Mouse (Mus musculus): Measurements from ENCODE around the gene Creb3l1.

Gene Creb3l1

DNA sequence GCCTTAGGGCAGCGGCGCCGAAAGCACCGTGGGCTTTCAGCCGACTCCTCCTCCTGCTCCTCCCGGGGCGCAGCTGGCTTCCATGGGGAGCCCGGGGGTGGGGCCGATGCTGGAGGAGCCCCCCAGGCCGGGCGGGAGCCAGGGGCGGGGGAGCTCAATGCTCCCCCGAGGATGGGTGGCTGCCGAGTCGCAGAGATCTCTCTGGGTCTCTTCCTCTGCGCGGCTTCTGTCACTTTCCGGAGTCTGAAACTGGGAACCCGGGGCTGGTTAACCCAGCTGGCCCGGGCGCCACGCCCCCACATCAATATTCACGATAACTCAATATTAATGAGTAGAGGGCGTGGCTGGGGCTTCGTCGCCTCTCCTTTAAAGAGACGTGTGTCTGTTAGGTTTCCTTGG lies at the start of gene Creb3l1:
Gene Creb3l1 (minus strand): TSS at position 229 of the 399 bp plus-strand sequence.
- DNase-seq (ENCODE audit: low spot score), result peak; percentile 81

DNA sequence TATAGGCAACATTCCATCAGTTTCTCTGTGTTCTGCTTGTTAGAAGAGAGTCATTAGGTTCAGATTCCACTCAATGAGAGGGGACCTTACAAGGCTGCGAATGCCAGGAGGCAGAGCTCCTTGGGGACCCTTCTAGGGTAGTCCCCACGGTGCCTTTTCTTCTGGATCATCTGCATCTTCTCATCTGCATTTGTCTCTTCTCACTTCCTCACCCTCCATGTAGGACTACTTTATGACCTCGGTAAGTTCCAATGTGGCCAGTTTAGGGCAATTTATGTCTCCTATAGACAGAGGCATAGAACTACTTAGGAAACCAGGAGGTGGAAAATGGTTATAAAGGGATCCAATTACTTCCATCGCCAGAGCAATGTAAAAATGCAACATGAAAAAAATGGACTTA lies 46.8 kb upstream of the Creb3l1 start:
- no peak for DNase-seq (ENCODE audit: low spot score)

DNA sequence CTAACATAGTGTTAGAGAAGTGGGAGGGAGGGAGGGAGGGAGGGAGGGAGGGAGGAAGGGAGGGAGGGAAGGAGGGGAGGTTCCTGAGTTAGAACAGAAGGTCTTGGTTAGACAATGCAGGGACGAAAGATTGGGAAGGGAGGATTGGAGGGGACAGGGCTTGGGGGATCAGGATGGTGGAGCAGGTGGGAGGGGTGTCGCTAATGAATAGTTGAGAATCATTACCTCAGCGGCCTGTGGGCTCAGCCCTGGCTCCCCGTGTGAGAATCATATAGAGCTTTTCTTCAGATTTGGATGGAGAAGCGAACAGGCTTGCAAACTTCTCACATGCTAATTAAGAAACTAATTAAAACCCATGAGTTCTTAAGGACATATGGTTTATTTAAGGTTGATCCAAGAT lies 45.3 kb upstream of the Creb3l1 start:
- DNase-seq (ENCODE audit: low spot score), result no peak

DNA sequence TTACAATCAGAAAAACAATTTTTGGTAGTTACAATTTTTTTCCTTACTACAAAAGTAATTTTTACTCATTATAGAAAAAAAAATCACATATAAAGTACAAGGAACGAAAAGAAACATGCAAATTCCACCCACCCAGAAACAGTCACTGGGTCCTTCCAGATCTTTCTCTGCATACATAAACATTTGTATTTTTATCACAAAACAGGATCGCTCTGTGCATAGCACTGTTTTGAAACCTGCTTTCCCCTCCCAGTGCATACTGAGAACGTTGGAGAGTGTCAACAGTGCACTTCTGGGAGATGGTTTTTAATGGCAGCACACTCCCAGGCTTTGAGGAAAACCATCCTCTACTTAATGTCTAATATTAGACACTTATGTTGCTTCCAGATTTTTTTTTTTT lies 43.3 kb upstream of the Creb3l1 start:
- no peak for DNase-seq (ENCODE audit: low spot score)

DNA sequence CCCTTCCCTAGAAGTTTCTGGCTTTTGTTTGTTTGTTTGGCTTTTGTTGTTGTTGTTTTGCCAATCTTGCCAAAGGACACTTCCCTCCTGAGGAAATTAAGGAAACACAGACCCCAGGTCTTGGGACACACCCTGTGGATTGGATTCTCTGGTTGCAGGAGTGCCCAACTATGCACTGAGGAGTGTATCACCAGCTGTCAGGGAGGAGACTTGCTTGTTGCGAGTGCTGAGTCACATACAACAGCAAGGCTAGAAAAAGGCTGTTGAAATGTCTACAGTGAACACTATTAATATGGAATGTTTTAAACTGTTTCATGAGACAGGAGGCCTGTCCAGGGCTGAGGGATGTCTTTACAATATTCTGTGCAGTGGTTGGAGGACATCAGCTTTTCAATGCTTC lies 42.6 kb upstream of the Creb3l1 start:
- DNase-seq (ENCODE audit: low spot score), result no peak

DNA sequence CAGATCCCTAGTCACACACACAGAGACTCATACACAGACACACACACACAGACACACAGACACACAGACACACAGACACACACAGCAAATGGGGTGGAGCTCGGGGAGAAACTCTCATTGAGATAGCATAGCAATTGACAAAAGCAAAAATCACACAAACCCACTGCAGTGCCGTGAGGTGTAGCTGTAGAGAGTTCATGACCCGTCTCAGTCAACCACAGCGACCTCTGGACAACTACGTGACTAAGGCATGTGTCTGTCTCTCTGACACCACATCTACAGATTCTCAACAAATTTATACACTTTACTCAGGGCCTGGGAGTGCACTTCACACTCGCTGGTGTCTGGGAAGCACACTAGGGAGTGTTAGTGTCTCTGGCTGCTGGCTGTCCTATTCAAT lies 41.6 kb upstream of the Creb3l1 start:
- DNase-seq (ENCODE audit: low spot score), result no peak

DNA sequence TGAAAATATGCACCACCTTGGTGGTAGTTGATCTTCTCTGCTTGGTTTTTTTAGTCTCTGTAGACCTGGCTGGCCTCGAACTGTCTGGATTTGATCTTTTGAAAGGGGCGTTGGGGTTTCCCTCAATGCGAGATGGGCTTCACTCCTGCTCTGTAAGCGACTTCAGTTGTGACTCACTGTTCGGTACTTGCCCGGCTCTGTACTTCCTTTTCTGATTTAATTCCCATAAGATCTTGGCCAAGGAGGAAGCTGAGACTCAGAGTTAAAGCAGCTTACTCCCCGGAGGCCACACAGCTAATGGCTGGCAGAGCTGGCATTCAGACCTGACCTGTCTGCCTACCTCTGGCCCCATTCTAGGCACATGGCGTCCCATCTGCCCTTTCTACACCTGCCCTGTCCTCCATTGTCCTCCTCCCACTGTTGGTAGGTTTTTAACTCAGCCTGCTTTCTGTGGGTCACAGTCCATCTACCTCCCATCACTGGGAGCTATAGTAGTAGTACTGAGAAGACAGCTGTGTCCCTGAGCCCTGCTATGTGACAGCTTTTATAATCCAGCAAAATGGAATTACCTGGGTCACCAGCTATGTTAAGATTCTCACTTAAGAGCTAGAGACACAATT lies 41.1 kb upstream of the Creb3l1 start:
- DNase-seq (ENCODE audit: low spot score), result no peak

DNA sequence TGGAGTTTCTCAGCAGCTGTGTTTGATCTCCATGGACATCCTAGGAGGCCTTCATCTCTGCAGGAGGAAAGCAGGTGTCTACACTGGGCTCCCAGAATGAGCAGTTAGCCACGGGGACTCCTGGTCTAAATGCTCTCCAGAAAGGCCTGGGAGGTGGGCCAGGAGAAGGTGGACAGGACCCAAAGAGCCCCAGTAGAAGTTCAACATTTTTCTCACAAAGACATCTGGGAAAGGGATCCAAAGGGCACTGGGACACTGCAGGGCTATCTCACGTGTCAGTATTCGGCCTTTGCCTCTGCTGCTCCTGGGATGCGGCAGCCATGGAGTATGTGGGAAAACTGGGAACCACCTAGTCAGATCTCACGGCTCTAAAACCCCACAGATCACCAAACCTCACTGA lies 38.8 kb upstream of the Creb3l1 start:
- no peak for DNase-seq (ENCODE audit: low spot score)

DNA sequence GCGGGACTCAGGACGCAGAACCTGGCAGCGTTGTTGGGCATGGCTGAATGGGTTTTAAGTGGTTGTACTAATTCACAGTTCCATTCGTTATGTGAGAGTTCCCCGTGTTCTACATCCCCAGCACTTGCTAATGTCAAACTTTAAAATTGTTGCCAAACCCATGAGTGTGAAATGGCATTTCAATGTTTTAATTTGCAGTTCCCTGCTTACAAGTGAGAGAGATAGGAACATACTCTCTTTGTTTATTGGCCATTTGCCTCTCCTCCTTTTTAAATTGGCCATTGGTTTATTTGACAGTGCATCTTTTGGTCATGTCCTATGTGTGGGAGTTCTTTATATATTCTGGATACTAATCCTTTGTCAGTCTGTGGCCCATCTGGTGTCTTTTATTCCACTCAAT lies 37.0 kb upstream of the Creb3l1 start:
- DNase-seq (ENCODE audit: low spot score), result no peak

DNA sequence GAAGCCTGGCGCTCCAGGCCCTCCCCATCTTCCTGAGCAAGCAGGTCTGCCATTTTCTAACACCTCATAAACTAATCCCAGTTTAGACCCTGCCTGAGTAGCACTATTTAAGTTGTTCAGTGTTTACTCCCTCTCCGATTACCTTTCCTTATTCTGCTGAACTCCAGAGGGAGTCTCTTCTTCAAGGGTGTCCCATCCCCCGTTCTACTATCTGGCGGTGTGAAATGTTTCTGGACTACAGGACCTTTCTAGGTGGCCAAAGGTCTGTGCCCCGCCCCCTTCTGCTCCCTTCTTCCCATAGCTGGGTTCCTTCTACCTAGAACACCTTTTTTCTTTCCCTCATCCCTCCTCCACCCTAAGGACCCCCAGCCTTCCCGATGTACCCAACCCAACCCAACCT lies 36.0 kb upstream of the Creb3l1 start:
- no peak for DNase-seq (ENCODE audit: low spot score)

DNA sequence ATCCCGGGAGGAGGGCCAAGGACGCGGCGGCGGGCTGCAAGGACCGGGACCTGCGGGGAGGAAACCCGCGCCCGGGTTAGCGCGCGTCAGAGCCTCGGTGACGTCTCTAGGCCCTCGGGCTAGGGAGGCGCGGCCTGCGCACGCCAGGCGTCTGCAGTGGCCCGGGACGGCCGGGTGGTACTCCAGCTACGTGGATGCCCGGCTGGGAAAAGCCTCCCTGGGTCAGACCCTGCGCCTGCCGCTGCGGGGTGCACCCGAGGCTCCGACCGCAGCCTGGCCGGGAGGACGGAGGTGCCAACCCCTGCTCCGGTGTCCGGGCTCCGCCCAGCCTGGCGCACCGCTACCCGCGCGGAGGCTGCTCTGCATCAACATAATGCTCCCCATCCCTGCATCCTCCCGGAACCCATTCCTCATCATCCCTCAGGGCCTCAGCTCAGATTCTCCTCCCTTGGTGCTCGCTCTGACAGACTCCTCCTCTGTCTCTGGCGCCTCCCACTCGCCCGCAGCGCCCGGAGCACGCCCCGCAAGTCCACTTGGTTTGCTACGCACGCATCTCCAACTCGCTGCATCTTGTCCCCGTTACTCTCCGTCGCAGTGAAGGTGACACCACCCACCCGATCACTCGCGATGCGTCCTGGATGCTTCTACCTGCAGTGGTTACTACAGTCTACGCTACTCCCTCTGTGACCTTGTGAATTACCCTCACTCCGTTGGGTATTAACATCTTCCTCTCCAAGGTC lies 35.3 kb upstream of the Creb3l1 start:
- DNase-seq (ENCODE audit: low spot score), result peak; percentile 66

DNA sequence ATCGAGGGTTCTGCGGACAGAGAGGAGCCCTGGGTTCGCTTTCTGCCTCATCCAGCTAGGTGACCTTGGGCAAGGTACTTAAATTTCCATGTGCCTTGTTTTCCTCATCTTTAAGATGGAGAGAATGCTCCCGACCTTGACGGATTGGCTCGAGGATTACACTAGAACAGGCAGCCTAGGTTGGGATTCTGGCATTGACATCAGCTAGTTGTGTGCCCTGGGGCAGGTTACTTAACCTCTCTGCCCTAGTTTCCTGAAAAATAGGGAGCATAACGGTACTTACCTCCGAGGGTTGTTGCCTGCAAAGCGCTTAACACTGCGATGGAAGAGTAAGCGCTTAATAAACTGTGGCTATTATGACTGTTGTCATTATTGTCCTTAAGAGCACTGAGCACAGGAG lies 34.6 kb upstream of the Creb3l1 start:
- no peak for DNase-seq (ENCODE audit: low spot score)

DNA sequence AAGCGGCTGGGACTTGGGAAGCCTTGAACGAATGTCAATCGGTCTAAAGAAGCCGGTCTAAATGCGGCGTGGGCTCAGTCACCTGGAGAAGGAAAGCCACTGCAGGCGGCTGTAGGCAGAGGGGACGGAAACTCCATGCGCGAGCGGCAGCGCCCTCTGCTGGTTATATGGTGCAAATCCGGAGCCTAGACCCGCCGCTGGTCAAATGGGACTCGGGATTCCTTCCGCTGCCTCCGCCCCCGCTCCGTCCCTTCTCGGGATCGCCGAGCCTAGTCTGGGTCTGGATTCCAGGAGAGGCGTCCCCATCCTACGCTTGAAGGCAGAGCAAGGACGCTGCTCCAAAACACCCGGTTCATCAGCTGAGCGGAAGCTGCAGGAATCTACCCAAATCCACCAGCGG lies 34.2 kb upstream of the Creb3l1 start:
- DNase-seq (ENCODE audit: low spot score), result peak; percentile 97

DNA sequence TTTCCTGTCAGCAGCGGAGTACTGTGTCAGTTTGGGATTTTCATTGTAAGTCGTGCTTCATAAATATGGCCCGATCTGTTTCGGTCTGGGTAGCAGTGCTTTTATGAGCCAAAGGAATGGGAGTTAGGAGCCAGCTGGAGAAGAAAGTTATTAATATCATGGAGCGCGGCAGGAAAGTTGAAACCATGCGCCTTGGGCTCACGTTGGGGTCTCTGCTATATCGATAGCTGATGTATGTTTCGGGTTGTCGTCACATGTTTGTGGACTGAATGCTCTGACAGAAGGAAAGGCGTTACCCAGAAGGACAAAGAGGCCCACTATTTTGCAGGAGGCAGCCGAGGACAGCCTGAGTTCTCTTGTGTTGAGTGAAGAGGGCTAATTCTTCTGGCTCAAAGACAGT lies 32.5 kb upstream of the Creb3l1 start:
- no peak for DNase-seq (ENCODE audit: low spot score)

DNA sequence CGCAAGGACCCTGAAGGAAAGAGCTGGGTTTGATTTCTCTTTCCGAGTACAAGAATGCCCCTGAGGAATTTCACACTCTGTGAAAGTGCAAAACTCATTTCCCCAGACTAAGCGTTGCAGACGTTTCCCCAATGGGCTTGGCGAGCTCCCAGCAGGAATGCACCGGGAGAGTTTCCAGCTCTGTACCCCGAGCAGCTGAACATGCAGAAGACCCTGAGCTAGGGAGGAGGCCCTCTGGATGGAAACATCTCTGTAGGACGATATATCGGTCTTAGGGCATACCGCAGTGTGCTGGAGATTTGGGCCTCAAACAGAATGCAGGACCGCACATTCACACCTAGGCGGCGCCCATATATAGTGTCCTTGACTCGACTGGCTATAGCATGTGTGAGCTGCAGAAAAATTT lies 31.5 kb upstream of the Creb3l1 start:
- peak; percentile 78 for DNase-seq (ENCODE audit: low spot score)

DNA sequence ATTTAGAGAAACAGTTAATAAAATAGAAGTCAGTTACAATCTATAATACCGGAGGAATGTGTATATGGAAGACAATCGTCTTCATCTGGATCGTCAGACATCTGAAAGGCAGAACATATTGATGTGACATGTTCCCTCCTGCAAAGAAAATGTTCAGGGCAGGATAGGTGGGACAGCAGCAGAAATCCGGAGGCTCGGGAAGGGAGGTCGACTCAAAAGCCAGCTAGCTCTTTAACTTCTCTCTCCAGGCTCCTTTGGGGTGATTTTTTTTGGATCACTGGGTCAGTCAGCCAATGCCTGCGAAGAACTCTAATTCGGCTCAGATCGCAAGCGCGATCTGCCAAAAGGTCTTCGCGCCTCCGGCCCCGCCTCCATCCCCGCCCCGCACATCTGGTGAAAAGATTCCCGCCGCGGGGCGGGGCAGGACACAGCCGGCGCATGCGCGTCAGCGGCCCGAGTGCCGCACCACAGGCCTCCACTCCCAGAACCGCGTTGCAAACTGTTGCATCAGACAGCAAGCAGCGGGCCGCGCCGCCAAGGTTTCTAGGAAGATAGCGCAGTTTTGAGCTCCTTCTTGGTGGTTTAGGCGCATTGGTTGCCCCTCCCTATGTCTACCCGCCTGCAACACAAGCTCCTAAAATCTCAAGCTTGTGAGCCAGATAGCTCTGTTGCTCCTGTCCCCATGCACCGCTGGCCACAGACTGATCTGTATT lies 31.0 kb upstream of the Creb3l1 start:
- DNase-seq (ENCODE audit: low spot score), result peak; percentile 92

DNA sequence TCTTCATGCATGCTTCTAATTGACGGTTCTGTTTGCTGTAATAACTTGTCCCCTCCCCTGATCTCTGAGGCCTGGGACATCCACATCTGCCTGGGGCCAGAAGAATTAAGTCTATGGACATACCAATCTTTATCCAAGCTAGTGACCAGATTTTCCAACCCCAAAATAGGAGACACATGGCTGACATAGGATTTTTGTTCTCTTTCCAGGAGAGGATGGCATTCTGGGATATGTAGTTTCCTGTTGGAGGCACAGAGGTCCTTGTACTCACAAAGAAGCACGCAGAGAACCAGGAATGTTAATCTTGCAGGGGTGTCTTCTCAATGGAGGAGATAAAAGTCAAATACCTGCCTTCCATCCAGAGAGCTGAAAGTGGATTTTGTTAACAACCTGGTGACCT lies 28.5 kb upstream of the Creb3l1 start:
- no peak for DNase-seq (ENCODE audit: low spot score)

DNA sequence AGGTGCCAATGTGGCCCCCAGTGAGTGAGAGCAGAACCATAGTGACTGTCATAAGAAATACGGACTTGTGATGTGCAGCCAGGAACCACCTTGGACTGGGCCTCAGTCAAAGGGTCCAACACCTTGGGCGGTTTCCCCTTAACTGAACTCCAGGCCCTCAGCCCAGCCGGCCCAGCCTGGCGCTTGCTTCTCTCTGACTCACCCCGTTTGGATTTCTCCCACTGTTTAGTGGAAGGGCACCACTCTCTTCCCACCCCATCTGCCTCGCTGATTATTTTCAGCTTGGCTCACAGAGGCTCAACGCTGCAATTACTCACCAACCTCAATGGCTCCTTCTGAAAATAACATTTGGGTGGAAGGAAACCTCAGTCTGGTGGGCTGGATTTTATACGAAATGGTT lies 27.9 kb upstream of the Creb3l1 start:
- no peak for DNase-seq (ENCODE audit: low spot score)

DNA sequence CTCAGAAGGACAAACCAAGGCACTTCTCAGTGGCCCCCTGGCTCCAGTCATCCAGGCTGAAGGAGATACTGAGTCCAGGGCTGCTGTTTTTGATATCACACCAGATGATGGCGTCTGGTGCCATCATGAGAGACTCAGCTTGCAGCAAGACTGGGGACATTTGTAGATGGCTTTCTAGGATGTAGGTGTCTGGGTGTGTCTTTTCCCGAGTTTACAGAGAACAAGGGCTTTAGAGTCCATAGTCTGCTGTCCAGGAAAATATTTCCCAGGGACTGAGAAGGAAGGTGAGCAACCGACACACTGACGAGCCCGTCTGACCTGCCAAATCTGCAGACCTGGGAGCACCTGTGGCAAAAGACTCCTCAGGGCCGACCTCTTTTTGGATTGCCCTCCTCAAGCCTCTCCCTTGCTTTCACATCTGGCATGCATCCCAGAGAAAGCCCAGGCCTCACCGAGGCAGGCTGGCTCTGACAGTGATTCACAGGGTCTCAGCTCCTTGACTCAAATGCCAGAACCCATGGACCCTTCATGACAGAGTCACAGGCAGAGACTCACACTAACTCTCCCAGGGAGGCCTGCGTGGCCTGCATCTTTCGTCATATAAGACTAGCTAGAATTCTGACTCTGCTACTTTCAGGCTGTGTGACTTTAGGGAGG lies 23.9 kb upstream of the Creb3l1 start:
- DNase-seq (ENCODE audit: low spot score), result no peak

DNA sequence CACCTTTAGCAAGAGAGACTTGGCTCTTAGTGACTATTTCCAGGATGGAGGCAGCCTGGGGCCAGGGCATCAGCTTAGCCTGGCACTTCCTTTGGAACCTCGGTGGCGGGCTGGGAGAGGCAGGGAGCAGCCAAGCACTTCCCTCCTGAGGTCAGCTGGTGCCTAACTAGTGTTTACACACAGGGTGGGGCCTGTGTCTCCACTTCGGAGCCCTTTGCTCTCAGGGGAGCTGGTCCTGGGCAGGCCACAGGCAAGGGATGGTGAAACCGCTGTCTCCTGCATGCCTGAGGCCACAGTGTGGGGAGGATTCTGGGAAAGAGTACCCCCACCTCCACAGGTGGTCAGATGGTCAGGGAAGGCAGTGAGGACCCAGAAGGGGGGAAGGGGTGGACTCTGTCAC lies 23.3 kb upstream of the Creb3l1 start:
- no peak for DNase-seq (ENCODE audit: low spot score)

DNA sequence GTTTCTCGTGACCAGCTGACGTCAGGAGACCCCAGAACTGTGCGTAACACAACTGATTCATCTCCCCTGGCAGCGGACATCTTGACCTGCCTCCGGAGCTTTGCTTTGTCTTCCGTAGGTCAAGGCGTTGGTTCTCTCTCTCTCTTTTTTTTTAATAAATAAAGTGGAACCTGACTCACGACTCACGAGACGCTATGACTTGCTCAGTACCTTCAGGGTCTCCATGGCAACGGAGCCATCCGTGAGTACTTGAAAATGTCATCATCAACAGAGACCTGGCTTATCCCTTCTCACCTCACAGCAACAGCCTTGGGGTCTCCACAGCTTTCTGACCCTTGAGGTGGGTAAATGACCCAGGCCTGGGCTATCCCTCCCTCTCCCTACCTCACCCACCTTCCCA lies 19.0 kb upstream of the Creb3l1 start:
- no peak for DNase-seq (ENCODE audit: low spot score)

DNA sequence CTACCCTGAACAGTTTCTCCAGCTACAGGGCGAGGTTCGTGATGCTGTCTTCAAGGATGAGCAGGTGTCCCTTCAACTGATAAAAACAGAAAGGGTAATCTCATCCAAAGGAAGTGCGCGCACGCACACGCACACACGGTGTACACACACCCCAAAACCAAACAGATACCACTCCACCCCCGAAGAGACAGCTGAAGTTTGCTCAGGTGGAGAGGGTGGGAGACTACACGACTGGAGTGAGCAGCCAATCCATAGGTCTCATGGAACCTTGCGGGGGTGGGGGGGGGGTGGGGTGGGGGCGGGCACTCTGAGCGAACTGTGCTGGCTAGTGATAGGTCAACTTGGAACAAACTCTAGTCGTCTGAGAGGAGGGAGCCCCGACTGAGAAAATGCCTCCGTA lies 17.2 kb upstream of the Creb3l1 start:
- DNase-seq (ENCODE audit: low spot score), result no peak

DNA sequence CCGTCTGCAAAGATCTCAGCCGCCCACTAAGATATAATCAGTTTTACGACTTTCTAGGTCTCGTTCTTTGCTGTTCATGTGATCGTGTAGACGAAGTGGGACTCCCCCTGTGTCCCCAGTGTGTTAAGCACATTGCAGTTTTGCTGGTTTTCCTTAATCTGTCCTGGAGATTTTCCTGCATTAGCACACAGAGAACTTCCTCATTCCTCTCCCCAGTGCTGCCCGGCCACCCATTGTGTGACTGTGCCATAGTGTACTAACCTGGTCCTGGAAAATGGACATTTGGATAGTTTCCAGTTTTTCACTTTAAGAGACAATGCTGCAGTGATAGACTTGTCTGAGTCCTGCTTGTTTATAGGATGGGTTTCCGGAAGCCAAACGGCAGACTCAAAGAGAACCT lies 10.0 kb upstream of the Creb3l1 start:
- no peak for DNase-seq (ENCODE audit: low spot score)

All from retina, embryonic 14.5 days (tissue).